Mouse (Mus musculus): ENCODE results near the gene Cacna2d3. TPM values are rescaled to one million over a fixed set of nuclear protein-coding genes. Genes with fewer than 3 reads are reported as not detected.

Cacna2d3 gene
- total and polyA plus RNA-seq, 3 experiments = not detected

DNA sequence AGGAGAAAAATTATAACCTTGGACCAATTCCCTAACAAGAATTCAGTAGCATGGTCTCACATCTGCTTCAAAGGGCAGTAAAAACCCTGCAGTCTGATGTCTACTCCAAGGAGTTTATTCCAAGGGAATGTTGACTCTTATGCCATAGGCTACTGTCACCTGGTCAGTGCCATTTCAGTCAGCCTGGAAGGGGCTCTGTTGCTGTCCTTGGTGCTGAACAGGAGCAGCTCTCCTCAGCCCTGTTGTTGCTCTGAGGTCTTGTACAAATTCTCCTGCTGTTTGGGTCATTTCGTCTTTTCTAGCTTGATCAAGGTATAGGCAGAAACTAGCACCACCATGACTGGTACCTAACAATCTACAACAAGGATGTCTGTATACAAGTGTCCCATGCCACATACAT, 64.7 kb downstream of the Cacna2d3 start:
- Histone ChIP-seq H3K79me2 (ENCODE audit: control insufficient read depth, insufficient read depth, low read length, poor library complexity) (no peaks in the 10 kb centered on the region), H3K4me3 (ENCODE audit: control insufficient read depth in 1 of 2, insufficient read depth in 1 of 2, low read depth in 2 of 2, low read length in 2 of 2) (no peak overlapping the region), H3K36me3 (ENCODE audit: control insufficient read depth in 1 of 2, insufficient read depth in 2 of 2, low read length in 2 of 2) (no peaks in the 10 kb centered on the region), H3K9ac (ENCODE audit: control insufficient read depth, low read depth, low read length, poor library complexity, severe bottlenecking) (no peak overlapping the region), H3K4me1 (ENCODE audit: control insufficient read depth in 1 of 2, insufficient read depth in 2 of 2, low read length in 2 of 2) (no peaks in the 10 kb centered on the region), H3K9me3 (replicated peaks; ENCODE audit: insufficient read depth, low read length) (no peaks in the 10 kb centered on the region), H3K27me3 (ENCODE audit: control insufficient read depth in 1 of 2, insufficient read depth in 2 of 2, low read length in 2 of 2) (no peaks in the 10 kb centered on the region), H3K27ac (ENCODE audit: control insufficient read depth, low read depth, low read length) (no peak overlapping the region)
- DNase-seq (ENCODE audit: low read depth, low spot score) = peak; percentile 25
- TF ChIP-seq MAX (IDR thresholded peaks at IDR 0.05; ENCODE audit: low read length) (no peak), TBP (IDR thresholded peaks at IDR 0.05; ENCODE audit: low read depth, low read length) (no peak), GABPA (IDR thresholded peaks at IDR 0.05; ENCODE audit: low read depth, low read length) (no peak), MXI1 (IDR thresholded peaks at IDR 0.05; ENCODE audit: low read depth, low read length) (no peak), JUND (IDR thresholded peaks at IDR 0.05; ENCODE audit: low read depth, low read length) (no peak), MAFK (IDR thresholded peaks at IDR 0.05; ENCODE audit: borderline replicate concordance, low read depth, low read length) (no peak)

DNA sequence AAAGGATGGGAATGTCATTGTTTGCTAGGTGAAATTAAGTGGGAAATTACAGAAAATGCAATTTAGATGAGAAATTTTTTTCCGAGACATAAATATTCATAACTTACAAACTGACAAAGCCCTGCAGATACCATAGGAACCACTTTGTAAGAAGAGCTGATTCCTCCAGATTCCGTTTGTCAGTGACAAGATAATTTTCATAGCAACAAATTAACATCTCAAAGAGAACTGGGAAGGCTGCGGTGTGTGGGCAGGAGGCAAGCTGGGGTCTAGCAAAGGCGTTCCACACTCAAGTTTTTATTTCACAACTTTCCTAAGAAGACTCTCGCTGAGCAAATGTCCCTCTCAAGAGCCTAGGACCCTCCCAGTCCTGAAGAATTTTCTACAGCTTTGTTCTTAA, 71.1 kb downstream of the Cacna2d3 start:
- no peaks in the 10 kb centered on the region for H3K4me1 ChIP-seq (ENCODE audit: control insufficient read depth in 1 of 2, insufficient read depth in 2 of 2, low read length in 2 of 2)
- no peaks in the 10 kb centered on the region for H3K79me2 ChIP-seq (ENCODE audit: control insufficient read depth, insufficient read depth, low read length, poor library complexity)
- H3K27me3 ChIP-seq (ENCODE audit: control insufficient read depth in 1 of 2, insufficient read depth in 2 of 2, low read length in 2 of 2) = no peaks in the 10 kb centered on the region
- H3K9me3 ChIP-seq (replicated peaks; ENCODE audit: insufficient read depth, low read length) = no peaks in the 10 kb centered on the region
- H3K27ac ChIP-seq (ENCODE audit: control insufficient read depth, low read depth, low read length) = no peak overlapping the region
- no peaks in the 10 kb centered on the region for H3K36me3 ChIP-seq (ENCODE audit: control insufficient read depth in 1 of 2, insufficient read depth in 2 of 2, low read length in 2 of 2)
- DNase-seq (ENCODE audit: low read depth, low spot score) = no peak
- TF ChIP-seq MAX (IDR thresholded peaks at IDR 0.05; ENCODE audit: low read length) (no peak), CHD2 (IDR thresholded peaks at IDR 0.05; ENCODE audit: low read length) (no peak), RCOR1 (IDR thresholded peaks at IDR 0.05; ENCODE audit: low read depth, low read length) (no peak), UBTF (IDR thresholded peaks at IDR 0.05; ENCODE audit: borderline replicate concordance, insufficient read depth, low read depth, low read length) (no peak), NRF1 (IDR thresholded peaks at IDR 0.05; ENCODE audit: insufficient read depth, low read depth, low read length, poor library complexity, severe bottlenecking) (no peak), POLR2AphosphoS5 (IDR thresholded peaks at IDR 0.05; ENCODE audit: borderline replicate concordance, low read depth, low read length) (no peak), JUND (IDR thresholded peaks at IDR 0.05; ENCODE audit: low read depth, low read length) (no peak), MYB (IDR thresholded peaks at IDR 0.05; ENCODE audit: low read depth, low read length) (no peak), EP300 (IDR thresholded peaks at IDR 0.05; ENCODE audit: low read depth in 1 of 2, low read length in 2 of 2) (no peak)
- H3K4me3 ChIP-seq (ENCODE audit: control insufficient read depth in 1 of 2, insufficient read depth in 1 of 2, low read depth in 2 of 2, low read length in 2 of 2) = no peak overlapping the region
- H3K9ac ChIP-seq (ENCODE audit: control insufficient read depth, low read depth, low read length, poor library complexity, severe bottlenecking) = no peak overlapping the region

DNA sequence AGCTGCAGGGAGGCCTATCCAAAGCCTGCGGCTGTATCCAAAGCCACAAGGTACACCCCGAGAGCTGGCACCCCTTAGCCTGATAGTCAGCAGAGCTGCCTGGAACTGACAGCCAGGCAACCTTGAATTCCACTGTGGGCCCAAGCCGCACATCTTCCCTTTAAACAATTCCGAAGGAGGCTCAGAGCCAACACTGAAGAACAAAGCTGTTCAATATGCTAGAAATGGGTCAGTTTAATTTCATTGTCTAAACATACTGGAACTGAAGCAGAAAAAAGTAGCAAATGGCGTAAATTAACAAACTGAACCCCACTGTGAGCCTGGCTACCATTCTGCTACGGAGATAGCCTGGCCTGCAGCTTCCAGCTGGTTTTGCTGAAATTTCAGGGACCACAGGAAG, 72.9 kb downstream of the Cacna2d3 start:
- no peak for DNase-seq (ENCODE audit: low read depth, low spot score)
- TF ChIP-seq ZMIZ1 (IDR thresholded peaks at IDR 0.05; ENCODE audit: low read depth, low read length) (no peak), MAFK (IDR thresholded peaks at IDR 0.05; ENCODE audit: borderline replicate concordance, low read depth, low read length) (no peak), MEF2A (IDR thresholded peaks at IDR 0.05; ENCODE audit: extremely low read depth, insufficient replicate concordance, low read depth, low read length, poor library complexity, severe bottlenecking) (no peak), MYB (IDR thresholded peaks at IDR 0.05; ENCODE audit: low read depth, low read length) (no peak), USF1 (IDR thresholded peaks at IDR 0.05; ENCODE audit: low read depth, low read length) (no peak), MXI1 (IDR thresholded peaks at IDR 0.05; ENCODE audit: low read depth, low read length) (no peak), EP300 (IDR thresholded peaks at IDR 0.05; ENCODE audit: low read depth in 1 of 2, low read length in 2 of 2) (no peak), NELFE (IDR thresholded peaks at IDR 0.05; ENCODE audit: low read depth, low read length) (no peak), CHD1 (IDR thresholded peaks at IDR 0.05; ENCODE audit: low read depth, low read length) (no peak), CHD2 (IDR thresholded peaks at IDR 0.05; ENCODE audit: low read length) (no peak), ELF1 (IDR thresholded peaks at IDR 0.05; ENCODE audit: low read depth, low read length) (no peak), KAT2A (conservative IDR thresholded peaks at IDR 0.05; ENCODE audit: low read depth, low read length) (no peak), TBP (IDR thresholded peaks at IDR 0.05; ENCODE audit: low read depth, low read length) (no peak), SIN3A (IDR thresholded peaks at IDR 0.05; ENCODE audit: low read length) (no peak), GATA1 (IDR thresholded peaks at IDR 0.05; ENCODE audit: low read depth, low read length) (no peak), BHLHE40 (IDR thresholded peaks at IDR 0.05; ENCODE audit: borderline replicate concordance, low read depth, low read length) (no peak), E2F4 (IDR thresholded peaks at IDR 0.05; ENCODE audit: borderline replicate concordance, low read depth, low read length) (no peak), MYC (IDR thresholded peaks at IDR 0.05; ENCODE audit: low read depth, low read length) (no peak)

More for the DNA sequence above, 72.9 kb downstream of the Cacna2d3 start:
- Histone ChIP-seq H3K9ac (ENCODE audit: control insufficient read depth, low read depth, low read length, poor library complexity, severe bottlenecking) (no peak overlapping the region), H3K27me3 (ENCODE audit: control insufficient read depth in 1 of 2, insufficient read depth in 2 of 2, low read length in 2 of 2) (no peaks in the 10 kb centered on the region), H3K79me2 (ENCODE audit: control insufficient read depth, insufficient read depth, low read length, poor library complexity) (no peaks in the 10 kb centered on the region), H3K27ac (ENCODE audit: control insufficient read depth, low read depth, low read length) (no peak overlapping the region), H3K36me3 (ENCODE audit: control insufficient read depth in 1 of 2, insufficient read depth in 2 of 2, low read length in 2 of 2) (no peaks in the 10 kb centered on the region), H3K9me3 (replicated peaks; ENCODE audit: insufficient read depth, low read length) (no peaks in the 10 kb centered on the region), H3K4me1 (ENCODE audit: control insufficient read depth in 1 of 2, insufficient read depth in 2 of 2, low read length in 2 of 2) (no peaks in the 10 kb centered on the region), H3K4me3 (ENCODE audit: control insufficient read depth in 1 of 2, insufficient read depth in 1 of 2, low read depth in 2 of 2, low read length in 2 of 2) (no peak overlapping the region)

All from MEL (cell line).